Mouse (Mus musculus): ENCODE data around the gene Tmem202. TPM values are rescaled to one million over a fixed set of nuclear protein-coding genes. Genes with fewer than 3 reads are reported as not detected.

Gene Tmem202
- polyA plus RNA-seq (2014; fragmentation: Illumina TruSeq; extraction: RNeasy Lipid Tissue Mini Kit (QIAGEN cat#74804); ENCODE audit: low replicate concordance), result 0.78 TPM

DNA sequence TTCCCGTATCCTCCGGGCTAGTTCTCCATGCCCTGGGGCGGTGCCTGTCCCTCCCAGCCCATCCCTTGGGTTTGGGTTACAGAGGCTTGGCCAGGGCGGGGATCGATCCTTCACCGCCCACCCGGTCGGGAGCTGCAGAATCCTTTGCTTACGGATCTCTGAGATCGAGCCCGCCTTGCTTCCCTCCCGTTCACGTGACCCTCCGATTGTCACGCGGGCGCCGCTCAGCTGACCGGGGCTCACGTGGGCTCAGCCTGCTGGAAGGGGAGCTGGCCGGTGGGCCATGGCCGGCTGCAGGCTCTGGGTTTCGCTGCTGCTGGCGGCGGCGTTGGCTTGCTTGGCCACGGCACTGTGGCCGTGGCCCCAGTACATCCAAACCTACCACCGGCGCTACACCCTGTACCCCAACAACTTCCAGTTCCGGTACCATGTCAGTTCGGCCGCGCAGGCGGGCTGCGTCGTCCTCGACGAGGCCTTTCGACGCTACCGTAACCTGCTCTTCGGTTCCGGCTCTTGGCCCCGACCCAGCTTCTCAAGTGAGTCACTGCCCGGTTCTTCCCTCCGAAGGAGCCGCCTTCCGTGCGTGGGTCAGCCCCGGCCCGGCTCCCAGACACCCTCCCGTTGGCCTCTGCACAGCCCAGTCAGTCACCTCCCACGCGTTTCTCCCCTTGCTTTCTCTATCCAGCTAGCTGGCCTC lies at the start of gene Tmem202, which contains the start of gene Hexa:
Gene Tmem202 (minus strand): TSS at position 407 of the 697 bp plus-strand sequence.
Gene Hexa (plus strand): TSS at position 100 of the 697 bp plus-strand sequence.

DNA sequence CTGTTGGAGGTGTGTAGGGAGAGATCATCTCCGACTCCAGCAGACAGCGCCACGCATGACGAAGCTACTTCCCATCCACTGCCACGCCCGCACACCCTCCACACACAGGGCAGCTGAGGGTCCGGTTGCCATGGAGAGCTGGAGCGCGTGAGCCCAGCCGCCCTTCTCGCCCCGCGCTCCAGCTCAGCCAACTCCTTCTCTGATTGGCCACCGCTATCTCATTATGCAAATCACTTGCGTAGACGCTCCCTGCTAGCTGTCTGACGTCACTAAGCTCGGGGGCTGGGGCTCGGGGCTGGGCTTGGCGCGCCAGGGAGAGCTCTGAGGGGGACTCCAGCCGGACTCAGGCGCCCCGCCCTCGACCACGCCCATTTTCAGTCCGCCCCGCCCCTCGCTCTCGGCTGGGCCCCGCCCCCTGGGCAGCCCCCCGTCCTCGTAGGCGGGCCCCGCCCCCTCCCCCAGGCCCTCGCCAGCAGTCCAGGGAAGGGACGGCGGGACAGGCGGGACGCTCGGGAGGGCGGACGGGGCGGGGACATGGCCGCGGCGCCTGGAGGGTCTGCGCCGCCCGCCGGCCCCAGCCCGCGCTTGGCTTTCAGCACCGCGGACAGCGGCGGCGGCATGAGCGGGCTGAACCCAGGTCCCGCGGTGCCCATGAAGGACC lies 38.3 kb upstream of the Tmem202 start, which contains the start of gene Celf6:
Gene Celf6 (plus strand): TSS at position 74 of the 661 bp plus-strand sequence.

GRCm38 (mm10) chr9:59486549-59487065 lies 53.0 kb downstream of the Tmem202 start, which contains the start of gene Arih1:
Arih1 (minus strand) TSS chr9:59486618.

Other genes starting within 250 kb of the Tmem202 start
- 11.9 TPM for gene Adpgk, start 248.3 kb downstream of the Tmem202 start, polyA plus RNA-seq (2014; fragmentation: Illumina TruSeq; extraction: RNeasy Lipid Tissue Mini Kit (QIAGEN cat#74804); ENCODE audit: low replicate concordance)
- 5.8 TPM for gene Bbs4, start 186.3 kb downstream of the Tmem202 start, polyA plus RNA-seq (2014; fragmentation: Illumina TruSeq; extraction: RNeasy Lipid Tissue Mini Kit (QIAGEN cat#74804); ENCODE audit: low replicate concordance)
- gene Arih1, start 53.2 kb downstream of the Tmem202 start, polyA plus RNA-seq (2014; fragmentation: Illumina TruSeq; extraction: RNeasy Lipid Tissue Mini Kit (QIAGEN cat#74804); ENCODE audit: low replicate concordance), result 84.8 TPM
- gene Hexa, start 307 bp downstream of the Tmem202 start, polyA plus RNA-seq (2014; fragmentation: Illumina TruSeq; extraction: RNeasy Lipid Tissue Mini Kit (QIAGEN cat#74804); ENCODE audit: low replicate concordance), result 13.8 TPM
- 0.41 TPM for gene Celf6, start 38.1 kb upstream of the Tmem202 start, polyA plus RNA-seq (2014; fragmentation: Illumina TruSeq; extraction: RNeasy Lipid Tissue Mini Kit (QIAGEN cat#74804); ENCODE audit: low replicate concordance)
- gene Parp6, start 77.4 kb upstream of the Tmem202 start, polyA plus RNA-seq (2014; fragmentation: Illumina TruSeq; extraction: RNeasy Lipid Tissue Mini Kit (QIAGEN cat#74804); ENCODE audit: low replicate concordance), result 27.3 TPM
- gene Pkm, start 116.5 kb upstream of the Tmem202 start, polyA plus RNA-seq (2014; fragmentation: Illumina TruSeq; extraction: RNeasy Lipid Tissue Mini Kit (QIAGEN cat#74804); ENCODE audit: low replicate concordance), result 27.5 TPM
- gene Gramd2, start 140.3 kb upstream of the Tmem202 start, polyA plus RNA-seq (2014; fragmentation: Illumina TruSeq; extraction: RNeasy Lipid Tissue Mini Kit (QIAGEN cat#74804); ENCODE audit: low replicate concordance), result 2.5 TPM
- gene Senp8, start 210.9 kb upstream of the Tmem202 start, polyA plus RNA-seq (2014; fragmentation: Illumina TruSeq; extraction: RNeasy Lipid Tissue Mini Kit (QIAGEN cat#74804); ENCODE audit: low replicate concordance), result 15.3 TPM
- 8.9 TPM for gene Myo9a, start 211.0 kb upstream of the Tmem202 start, polyA plus RNA-seq (2014; fragmentation: Illumina TruSeq; extraction: RNeasy Lipid Tissue Mini Kit (QIAGEN cat#74804); ENCODE audit: low replicate concordance)

All from small intestine, adult 10 weeks (tissue).